Mouse (Mus musculus): ENCODE results near the gene 2310009B15Rik.

DNA sequence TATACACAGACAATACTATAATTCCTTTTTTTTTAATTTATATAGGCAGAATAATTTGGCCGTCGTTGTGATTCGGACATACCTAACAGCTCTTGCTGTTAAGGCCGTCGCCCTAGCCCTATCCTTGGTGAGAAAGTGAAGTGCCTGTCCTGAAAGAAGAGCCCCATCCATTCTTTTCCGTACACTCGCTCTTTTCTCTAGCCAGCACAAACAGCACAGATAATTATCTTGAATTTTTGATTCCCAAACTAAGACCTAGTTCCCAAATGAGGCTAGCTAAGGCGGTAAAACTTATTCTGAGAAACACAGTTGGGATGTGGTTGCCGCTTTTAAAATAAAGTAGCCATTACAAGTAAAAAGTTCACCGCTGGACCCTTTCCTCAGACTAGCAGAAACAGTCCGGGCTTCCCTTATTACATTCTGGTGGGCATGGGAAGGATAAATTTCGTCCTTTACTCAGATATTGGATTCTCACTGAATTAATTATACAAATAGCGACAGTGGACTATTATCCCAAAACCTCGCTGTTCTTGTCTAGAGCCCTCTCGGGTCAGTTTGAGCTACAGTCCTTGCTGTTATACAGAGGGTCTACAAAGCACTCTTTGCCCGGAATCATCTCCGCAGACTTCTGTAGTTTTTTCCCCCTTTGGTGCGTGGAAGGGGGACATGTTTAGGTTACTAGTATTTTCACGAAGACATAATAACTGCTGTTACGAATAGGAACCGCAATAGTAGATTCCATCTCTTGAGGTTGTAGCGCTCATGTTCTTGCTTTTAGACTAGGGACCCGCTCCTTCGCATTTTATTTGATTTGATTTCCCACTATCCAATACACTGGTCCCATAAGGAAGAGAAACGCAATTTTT, 16.0 kb downstream of the 2310009B15Rik start:
- TF ChIP-seq POLR2A (IDR thresholded peaks at IDR 0.05; ENCODE audit: insufficient read depth, low read depth, low read length) (no peak), CTCF (IDR thresholded peaks at IDR 0.05; ENCODE audit: insufficient read depth, low read depth, low read length) (no peak)

All from olfactory bulb, adult 2 months (tissue).